Mouse (Mus musculus) layer of hippocampus, postnatal 10 days (tissue): ENCODE results near the gene Vmn1r101. TPM values are rescaled to one million over a fixed set of nuclear protein-coding genes. Genes with fewer than 3 reads are reported as not detected.
"Not testable (repeated sequence)": the region's sequence is repeated elsewhere in the genome, so short reads cannot be mapped to it uniquely, and the experiment has no call there.

Experiments used
- DNase-seq, 2 experiments: peaks; one replicate each; pipeline ENCODE4 v3.0.0; 2021; ENCODE audit warnings: low spot score in 2 of 2
- long read RNA-seq: library from polyadenylated mRNA; stranded (forward); transcript quantifications from one replicate; pipeline ENCODE4 v2.0.0, GENCODE M21; 2023
- total RNA-seq, 2 experiments: library from RNA; stranded (reverse); gene quantifications; 2 replicates each; pipeline ENCODE4 v1.2.3; 2021

The Vmn1r101 gene
- total RNA-seq, result not detected
- long read RNA-seq, result 0 reads

DNA sequence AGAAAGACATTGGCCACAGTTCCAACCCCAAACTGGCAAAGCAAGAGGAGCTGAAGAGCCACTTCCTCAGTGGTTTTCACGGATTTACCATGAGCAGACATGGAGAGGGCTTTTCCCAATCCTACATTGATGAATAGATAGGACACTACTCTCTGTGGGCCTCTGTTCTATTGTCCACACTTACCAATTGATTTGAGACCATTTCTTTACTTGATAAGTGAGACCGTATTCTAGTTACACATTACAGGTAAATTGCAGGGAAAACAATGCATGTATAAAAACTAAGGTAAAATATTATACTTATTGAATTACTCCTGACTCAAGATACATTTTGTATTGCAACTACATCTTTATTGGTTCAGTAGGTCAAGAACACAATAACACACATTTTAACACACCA is at the start of gene Vmn1r101:
Gene Vmn1r101 (minus strand): TSS at position 101 of the 400 bp plus-strand sequence.
- not testable (repeated sequence) for DNase-seq

DNA sequence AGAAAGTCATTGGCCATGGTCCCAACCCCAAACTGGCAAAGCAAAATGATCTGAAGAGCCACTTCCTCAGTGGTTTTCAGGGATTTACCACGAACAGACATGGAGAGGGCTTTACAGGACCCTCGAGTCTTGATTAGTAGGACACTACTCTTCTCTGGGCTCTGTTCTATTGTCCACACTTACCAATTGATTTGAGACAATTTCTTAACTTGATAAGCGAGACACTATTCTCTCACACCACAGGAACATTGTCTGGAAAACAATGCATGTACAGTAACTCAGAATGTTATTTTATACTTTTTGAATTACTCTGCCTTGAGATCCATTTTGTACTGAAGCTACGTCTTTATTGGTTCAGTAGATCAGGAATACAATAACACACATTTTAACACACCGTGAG is 32.4 kb upstream of the Vmn1r101 start, which contains the start of gene Gm10670:
Gene Gm10670 (minus strand): TSS at position 101 of the 400 bp plus-strand sequence.
- not testable (repeated sequence) for DNase-seq

DNA sequence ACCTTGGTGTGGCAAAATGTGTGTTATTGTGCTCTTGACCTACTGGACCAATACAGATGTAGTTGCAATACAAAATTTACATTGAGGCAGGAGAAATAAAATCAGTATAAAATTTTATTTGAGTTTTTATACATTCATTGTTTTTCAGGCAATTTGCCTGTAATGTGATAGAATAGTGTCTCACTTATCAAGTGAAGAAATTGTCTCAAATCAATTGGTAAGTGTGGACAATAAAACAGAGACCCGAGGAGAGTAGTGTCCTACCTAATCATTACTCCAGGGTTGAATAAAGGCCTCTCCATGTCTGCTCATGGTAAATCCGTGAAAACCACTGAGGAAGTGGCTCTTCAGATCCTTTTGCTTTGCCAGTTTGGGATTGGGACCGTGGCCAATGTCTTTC is 24.8 kb downstream of the Vmn1r101 start, which contains the start of gene Vmn1r100:
Gene Vmn1r100 (plus strand): TSS at position 301 of the 400 bp plus-strand sequence.
- not testable (repeated sequence) for DNase-seq

Other genes with a start within 250 kb of the Vmn1r101 start
- not detected for gene Vmn1r95, start 248.9 kb downstream of the Vmn1r101 start, total RNA-seq
- not detected for gene Gm6164, start 237.0 kb downstream of the Vmn1r101 start, total RNA-seq
- not detected for gene Gm4498, start 208.8 kb downstream of the Vmn1r101 start, total RNA-seq
- gene Gm5890, start 179.8 kb downstream of the Vmn1r101 start, total RNA-seq, result not detected
- not detected for gene Gm4133, start 108.5 kb downstream of the Vmn1r101 start, total RNA-seq
- not detected for gene Gm5728, start 67.2 kb downstream of the Vmn1r101 start, total RNA-seq
- gene Vmn1r100, start 24.7 kb downstream of the Vmn1r101 start, total RNA-seq, result not detected
- not detected for gene Gm10670, start 32.3 kb upstream of the Vmn1r101 start, total RNA-seq
- not detected for gene Vmn1r103, start 67.9 kb upstream of the Vmn1r101 start, total RNA-seq
- gene Vmn1r104, start 91.2 kb upstream of the Vmn1r101 start, total RNA-seq, result not detected
- gene Gm5726, start 103.2 kb upstream of the Vmn1r101 start, total RNA-seq, result not detected
- gene Gm4141, start 133.6 kb upstream of the Vmn1r101 start, total RNA-seq, result not detected
- gene Gm4513, start 156.4 kb upstream of the Vmn1r101 start, total RNA-seq, result not detected
- not detected for gene Vmn1r107, start 226.3 kb upstream of the Vmn1r101 start, total RNA-seq